Mouse (Mus musculus): ENCODE measurements around the gene Serpine1. TPM values are rescaled to one million over a fixed set of nuclear protein-coding genes. Genes with fewer than 3 reads are reported as not detected.

Serpine1 gene
- polyA plus RNA-seq, 1 experiment from 2014 or later = 0.39 TPM

GRCm38 (mm10) chr5:137087410-137087809 is 15.3 kb upstream of the Serpine1 start:
- no peaks in the 10 kb centered on the region for H3K9me3 ChIP-seq (replicated peaks)
- 90% methylated on average over 8 of the region's 8 CpGs for WGBS
- no peaks in the 10 kb centered on the region for H3K36me3 ChIP-seq
- peaks cover 4% of the 10 kb centered on the region for H3K4me1 ChIP-seq
- H3K27ac ChIP-seq = no peak overlapping the region
- H3K27me3 ChIP-seq (ENCODE audit: low read depth, poor library complexity, severe bottlenecking) = no peaks in the 10 kb centered on the region
- H3K4me3 ChIP-seq = no peak overlapping the region
- no peak for DNase-seq (ENCODE audit: low spot score)

- WGBS = 86% methylated on average over 3 of the region's 3 CpGs
- no peaks in the 10 kb centered on the region for H3K9me3 ChIP-seq (replicated peaks)
- H3K4me3 ChIP-seq = no peak overlapping the region
- no peak for DNase-seq (ENCODE audit: low spot score)
- no peak overlapping the region for H3K27ac ChIP-seq
- H3K4me1 ChIP-seq = no peaks in the 10 kb centered on the region
- no peaks in the 10 kb centered on the region for H3K36me3 ChIP-seq
- no peaks in the 10 kb centered on the region for H3K27me3 ChIP-seq (ENCODE audit: low read depth, poor library complexity, severe bottlenecking)
These were observed 13.7 kb upstream of the Serpine1 start for GRCm38 (mm10) chr5:137085731-137086130.

DNA sequence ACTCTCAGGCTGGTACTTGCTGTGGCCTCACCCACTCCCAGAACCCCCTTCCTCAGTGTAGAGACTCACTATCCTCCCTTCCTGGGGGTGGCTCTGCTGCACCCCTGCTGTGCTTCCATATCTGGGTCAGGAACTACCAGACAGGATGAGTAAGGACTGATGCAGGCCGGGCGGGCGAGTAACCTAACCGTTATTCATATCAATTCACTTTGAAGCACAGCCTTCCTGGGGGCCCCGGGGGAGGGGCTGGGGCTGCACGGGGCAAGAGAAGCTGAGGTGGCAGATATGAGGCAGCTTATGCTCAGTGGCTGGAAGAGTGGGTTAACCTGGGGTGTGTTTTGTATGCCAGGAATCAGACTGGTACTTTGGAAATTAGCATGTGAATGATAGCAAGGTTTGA is 13.0 kb upstream of the Serpine1 start:
- Histone ChIP-seq H3K27me3 (ENCODE audit: low read depth, poor library complexity, severe bottlenecking) (no peaks in the 10 kb centered on the region), H3K4me3 (no peak overlapping the region), H3K27ac (no peak overlapping the region), H3K4me1 (0 out of 2 replicates have a peak, but pooled peaks cover 1% of the 10 kb centered on the region), H3K36me3 (no peaks in the 10 kb centered on the region), H3K9me3 (replicated peaks) (no peaks in the 10 kb centered on the region)
- WGBS = 85% methylated on average over 6 of the region's 6 CpGs
- no peak for DNase-seq (ENCODE audit: low spot score)

GRCm38 (mm10) chr5:137083051-137083450 is 11.0 kb upstream of the Serpine1 start:
- DNase-seq (ENCODE audit: low spot score) = no peak
- Histone ChIP-seq H3K36me3 (no peaks in the 10 kb centered on the region), H3K27ac (no peak overlapping the region), H3K4me3 (no peak overlapping the region), H3K4me1 (peaks cover 12% of the 10 kb centered on the region; the same call in 1 of the 2 replicates), H3K27me3 (ENCODE audit: low read depth, poor library complexity, severe bottlenecking) (no peaks in the 10 kb centered on the region), H3K9me3 (replicated peaks) (no peaks in the 10 kb centered on the region)
- WGBS = 80% methylated on average over 4 of the region's 4 CpGs

DNA sequence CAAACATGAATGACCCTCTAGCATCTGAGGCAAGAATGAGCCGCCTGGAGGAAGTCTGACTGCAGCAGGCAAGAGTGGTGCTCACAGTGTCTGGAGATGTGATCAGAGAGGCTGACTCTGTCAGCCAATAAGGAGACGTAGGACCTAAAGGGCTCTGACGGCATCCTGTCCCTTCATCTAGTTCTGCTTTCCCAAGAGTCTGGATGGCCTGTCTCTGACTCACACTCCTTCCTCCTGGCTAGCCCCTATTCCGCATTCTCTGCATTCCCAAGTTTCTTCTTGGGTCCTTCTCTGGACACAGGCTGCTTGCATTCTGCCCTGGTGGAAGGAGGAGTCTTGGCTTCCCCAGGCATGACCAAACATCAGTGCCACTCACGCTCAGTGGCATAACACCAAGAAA is 7.8 kb upstream of the Serpine1 start:
- Histone ChIP-seq H3K9me3 (replicated peaks) (no peaks in the 10 kb centered on the region), H3K36me3 (no peaks in the 10 kb centered on the region), H3K27ac (no peak overlapping the region), H3K4me3 (no peak overlapping the region), H3K27me3 (ENCODE audit: low read depth, poor library complexity, severe bottlenecking) (no peaks in the 10 kb centered on the region), H3K4me1 (peaks cover 24% of the 10 kb centered on the region)
- 49% methylated on average over 5 of the region's 5 CpGs for WGBS
- no peak for DNase-seq (ENCODE audit: low spot score)

- no peaks in the 10 kb centered on the region for H3K9me3 ChIP-seq (replicated peaks)
- no peaks in the 10 kb centered on the region for H3K36me3 ChIP-seq
- no peak for DNase-seq (ENCODE audit: low spot score)
- no peak overlapping the region for H3K4me3 ChIP-seq
- no peaks in the 10 kb centered on the region for H3K27me3 ChIP-seq (ENCODE audit: low read depth, poor library complexity, severe bottlenecking)
- 64% methylated on average over 6 of the region's 6 CpGs for WGBS
- peaks cover 30% of the 10 kb centered on the region for H3K4me1 ChIP-seq
- H3K27ac ChIP-seq = no peak overlapping the region
These were observed 6.5 kb upstream of the Serpine1 start for GRCm38 (mm10) chr5:137078616-137079015.

- H3K9me3 ChIP-seq (replicated peaks) = no peaks in the 10 kb centered on the region
- H3K27ac ChIP-seq = no peak overlapping the region
- H3K4me3 ChIP-seq = no peak overlapping the region
- no peaks in the 10 kb centered on the region for H3K36me3 ChIP-seq
- no peaks in the 10 kb centered on the region for H3K27me3 ChIP-seq (ENCODE audit: low read depth, poor library complexity, severe bottlenecking)
- DNase-seq (ENCODE audit: low spot score) = no peak
- WGBS = 91% methylated on average over 14 of the region's 14 CpGs
- H3K4me1 ChIP-seq = peaks cover 30% of the 10 kb centered on the region
These were observed 6.0 kb upstream of the Serpine1 start for GRCm38 (mm10) chr5:137078041-137078440.

DNA sequence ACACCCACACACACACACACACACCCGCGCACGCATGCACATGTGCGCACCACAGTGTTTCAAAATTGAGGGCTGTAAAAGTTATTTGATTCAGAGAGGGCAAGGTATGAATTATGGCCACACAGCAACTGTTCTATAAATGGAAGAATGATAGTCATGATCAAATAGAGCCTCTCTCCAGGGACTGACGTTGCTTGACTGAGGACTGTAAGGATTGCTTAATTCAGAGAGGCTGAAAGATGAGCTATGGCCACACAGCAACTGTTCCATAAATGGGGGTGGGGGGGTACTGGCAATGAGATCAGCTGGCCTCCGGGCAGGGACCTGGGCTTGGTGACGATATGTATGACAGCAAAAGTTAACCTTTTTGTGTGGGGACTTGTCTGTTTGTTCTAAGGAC is 5.1 kb upstream of the Serpine1 start:
- Histone ChIP-seq H3K27ac (no peak overlapping the region), H3K27me3 (ENCODE audit: low read depth, poor library complexity, severe bottlenecking) (no peaks in the 10 kb centered on the region), H3K9me3 (replicated peaks) (no peaks in the 10 kb centered on the region), H3K4me3 (no peak overlapping the region), H3K36me3 (no peaks in the 10 kb centered on the region), H3K4me1 (peaks cover 37% of the 10 kb centered on the region)
- WGBS = 94% methylated on average over 7 of the region's 7 CpGs
- no peak for DNase-seq (ENCODE audit: low spot score)

DNA sequence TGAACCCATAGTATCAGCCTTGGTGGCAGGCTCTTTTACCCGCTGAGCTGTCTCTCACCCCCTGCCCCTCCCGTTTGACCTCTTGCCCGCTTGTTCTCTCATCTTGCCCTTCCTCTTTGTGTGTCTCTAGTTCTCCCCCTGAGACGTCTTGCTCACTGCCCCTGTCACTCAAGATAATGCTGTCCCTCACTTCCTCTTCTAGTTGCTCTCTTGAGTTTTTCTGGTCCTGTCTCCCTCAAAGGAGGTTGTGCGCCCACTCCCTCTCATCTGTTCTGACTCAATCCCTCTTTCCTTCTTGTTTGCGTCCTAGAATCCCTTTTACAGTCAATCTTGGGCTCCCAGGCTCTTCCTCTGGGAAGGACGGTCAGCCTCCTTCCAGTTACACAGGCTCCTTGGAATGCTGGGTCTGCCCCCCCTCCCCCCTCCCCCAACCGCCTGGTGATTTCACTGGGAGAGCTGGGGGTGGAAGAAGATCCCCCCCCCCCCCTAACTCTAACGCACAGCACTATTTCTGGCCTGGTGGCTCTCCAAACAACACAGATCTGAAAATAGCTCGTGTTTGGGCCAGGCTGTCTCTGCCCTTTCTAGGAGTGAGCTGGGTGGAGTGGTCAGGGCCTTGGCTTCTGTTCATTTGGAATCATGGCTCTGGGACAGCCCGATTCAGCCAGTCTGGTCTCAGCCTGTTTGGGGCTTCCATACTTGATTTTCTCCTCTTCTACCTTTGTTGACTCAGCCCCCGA is 4.3 kb upstream of the Serpine1 start:
- no peaks in the 10 kb centered on the region for H3K27me3 ChIP-seq (ENCODE audit: low read depth, poor library complexity, severe bottlenecking)
- H3K9me3 ChIP-seq (replicated peaks) = no peaks in the 10 kb centered on the region
- 51% methylated on average over 12 of the region's 12 CpGs for WGBS
- DNase-seq (ENCODE audit: low spot score) = no peak
- H3K4me1 ChIP-seq = peaks cover 45% of the 10 kb centered on the region
- no peak overlapping the region; the same call in none of the 2 replicates for H3K27ac ChIP-seq
- no peak overlapping the region for H3K4me3 ChIP-seq
- no peaks in the 10 kb centered on the region for H3K36me3 ChIP-seq

DNA sequence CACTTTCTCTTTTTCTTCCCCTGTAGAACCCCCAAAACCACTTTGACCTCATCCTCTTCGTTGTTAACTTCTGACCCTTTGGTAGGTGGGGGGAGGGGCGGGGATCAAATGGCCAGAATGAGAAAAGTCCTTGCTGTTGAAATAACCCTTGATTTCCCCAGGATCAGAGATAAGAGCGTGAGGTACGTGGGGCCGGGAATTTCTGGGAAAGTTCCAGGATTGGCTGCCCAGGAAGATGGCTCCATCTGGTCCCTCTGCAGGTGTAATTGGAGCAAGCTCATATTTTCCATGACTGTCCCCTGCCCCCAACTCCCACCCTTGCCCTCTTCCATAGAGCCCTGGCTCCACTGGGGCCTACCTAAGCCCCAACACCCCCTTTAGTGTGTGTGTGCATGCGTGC is 3.7 kb upstream of the Serpine1 start:
- no peaks in the 10 kb centered on the region for H3K9me3 ChIP-seq (replicated peaks)
- H3K27me3 ChIP-seq (ENCODE audit: low read depth, poor library complexity, severe bottlenecking) = no peaks in the 10 kb centered on the region
- no peak for DNase-seq (ENCODE audit: low spot score)
- H3K4me3 ChIP-seq = no peak overlapping the region
- H3K27ac ChIP-seq = no peak overlapping the region; the same call in 1 of the 2 replicates
- H3K4me1 ChIP-seq = peaks cover 50% of the 10 kb centered on the region
- H3K36me3 ChIP-seq = no peaks in the 10 kb centered on the region
- WGBS = 65% methylated on average over 6 of the region's 6 CpGs

- WGBS = 39% methylated on average over 6 of the region's 6 CpGs
- H3K27ac ChIP-seq = peak overlapping the region; percentile 56; the same call in 1 of the 2 replicates
These were observed 2.2 kb upstream of the Serpine1 start for GRCm38 (mm10) chr5:137074191-137074651.

DNA sequence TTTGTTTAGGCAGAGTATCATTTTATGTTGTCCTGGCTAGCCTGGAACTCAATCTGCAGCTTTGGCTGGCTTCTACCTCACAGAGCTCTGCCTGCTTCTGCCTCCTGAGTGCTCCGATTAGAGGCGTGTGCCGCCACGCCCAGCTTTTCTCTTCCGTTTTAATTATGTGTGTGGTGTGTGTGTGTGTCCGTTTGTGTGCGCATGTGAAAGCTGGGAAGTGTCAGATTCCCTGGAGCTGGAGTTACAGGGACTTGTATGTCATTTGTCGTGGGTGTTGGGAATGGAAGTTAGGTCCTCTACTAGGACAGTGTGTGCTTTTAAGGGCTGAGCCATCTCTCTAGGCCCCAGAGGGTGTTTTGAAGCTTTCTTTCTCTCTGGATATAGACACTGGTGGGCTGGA is 1.1 kb upstream of the Serpine1 start:
- Histone ChIP-seq H3K4me1 (peaks cover 38% of the 10 kb centered on the region), H3K27ac (peak overlapping the region; percentile 85; the same call in 1 of the 2 replicates), H3K27me3 (ENCODE audit: low read depth, poor library complexity, severe bottlenecking) (no peaks in the 10 kb centered on the region), H3K9me3 (replicated peaks) (no peaks in the 10 kb centered on the region), H3K36me3 (no peaks in the 10 kb centered on the region), H3K4me3 (no peak overlapping the region)
- DNase-seq (ENCODE audit: low spot score) = no peak
- whole genome bisulfite sequencing = 94% methylated on average over 8 of the region's 8 CpGs

More at GRCm38 (mm10) chr5:137074191-137074651, 2.2 kb upstream of the Serpine1 start:
- no peak for DNase-seq (ENCODE audit: low spot score)
- H3K9me3 ChIP-seq (replicated peaks) = no peaks in the 10 kb centered on the region
- H3K4me1 ChIP-seq = peaks cover 45% of the 10 kb centered on the region
- H3K36me3 ChIP-seq = no peaks in the 10 kb centered on the region
- no peak overlapping the region for H3K4me3 ChIP-seq
- H3K27me3 ChIP-seq (ENCODE audit: low read depth, poor library complexity, severe bottlenecking) = no peaks in the 10 kb centered on the region

- no peaks in the 10 kb centered on the region for H3K36me3 ChIP-seq
- peaks cover 33% of the 10 kb centered on the region for H3K4me1 ChIP-seq
- no peak for DNase-seq (ENCODE audit: low spot score)
- no peaks in the 10 kb centered on the region for H3K27me3 ChIP-seq (ENCODE audit: low read depth, poor library complexity, severe bottlenecking)
- 86% methylated on average over 19 of the region's 19 CpGs for WGBS
- no peak overlapping the region for H3K4me3 ChIP-seq
- no peak overlapping the region for H3K27ac ChIP-seq
- H3K9me3 ChIP-seq (replicated peaks) = no peaks in the 10 kb centered on the region
These were observed 1.0 kb downstream of the Serpine1 start for GRCm38 (mm10) chr5:137070881-137071605.
